Mouse (Mus musculus): ENCODE results near the gene Olfr322. TPM values are rescaled to one million over a fixed set of nuclear protein-coding genes. Genes with fewer than 3 reads are reported as not detected.
A peak's percentile ranks its signal among the peaks of the same experiment; 100 is the strongest.

Olfr322 gene
- not detected in 2 replicates for polyA plus RNA-seq (2015; fragmentation: Nextera tagmentation; extraction: Ambion mirVana)

DNA sequence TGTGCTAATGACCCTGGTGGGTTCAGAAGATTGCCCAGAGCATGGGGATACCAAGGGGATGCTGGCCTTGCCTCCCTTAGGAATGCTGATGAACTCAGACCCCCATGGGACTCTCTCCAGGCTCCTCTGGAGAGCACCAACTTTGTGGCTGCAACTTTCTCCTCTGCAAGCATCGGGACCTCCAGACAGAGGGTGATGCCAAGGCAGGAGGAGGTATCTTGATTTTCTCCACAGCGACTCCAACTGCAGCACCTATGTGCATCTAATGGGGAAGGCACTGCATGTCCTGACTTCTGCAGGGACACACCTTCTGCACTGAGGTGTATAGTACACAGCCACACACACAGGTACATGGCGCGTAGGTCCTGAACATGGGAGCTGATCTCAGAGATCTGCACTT is at the start of gene Olfr322:
Gene Olfr322, plus strand, starts transcription at position 187 of the 400 bp plus-strand sequence.
- Histone ChIP-seq H3K4me1 (ENCODE audit: control insufficient read depth, insufficient read depth, low read length) (no peaks in the 10 kb centered on the region), H3K4me3 (replicated peaks; ENCODE audit: low read length) (no peak within 1 kb of the TSS), H3K9me3 (replicated peaks; ENCODE audit: control insufficient read depth, low read length) (no peaks in the 10 kb centered on the region), H3K9ac (ENCODE audit: low read length) (no peak within 1 kb of the TSS), H3K36me3 (ENCODE audit: control insufficient read depth, insufficient read depth, low read length) (no peaks in the 10 kb centered on the region), H3K27me3 (ENCODE audit: control insufficient read depth, insufficient read depth, low read length) (no peaks in the 10 kb centered on the region), H3K4me2 (ENCODE audit: low read depth, low read length) (no peak within 1 kb of the TSS), H3K27ac (ENCODE audit: low read length) (no peak within 1 kb of the TSS)
- WGBS, result 79% methylated on average over 4 of the region's 4 CpGs
- ATAC-seq (ENCODE audit: insufficient read depth, low FRiP score), result no peak

DNA sequence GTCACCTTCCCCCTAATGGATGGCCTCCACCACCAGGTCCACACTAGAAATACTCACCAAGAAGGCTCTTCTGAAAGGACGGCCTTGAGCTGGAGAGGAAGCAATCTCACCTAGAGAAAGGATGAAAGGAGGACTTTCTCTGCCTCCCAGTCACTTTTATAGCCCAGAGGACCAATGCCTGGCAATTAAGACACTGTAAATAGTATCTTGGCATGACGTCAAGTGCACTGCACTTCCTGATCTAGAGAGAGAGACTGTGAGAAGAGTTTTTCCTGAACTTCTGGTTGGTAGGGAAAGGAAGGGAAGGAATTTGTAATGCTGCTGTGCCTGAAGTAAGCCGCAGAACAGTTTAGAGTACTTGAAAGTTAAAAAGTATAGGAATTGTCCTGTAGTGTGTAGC is 45.2 kb upstream of the Olfr322 start:
- H3K4me2 ChIP-seq (ENCODE audit: low read depth, low read length), result no peak overlapping the region
- no peaks in the 10 kb centered on the region for H3K27me3 ChIP-seq (ENCODE audit: control insufficient read depth, insufficient read depth, low read length)
- 68% methylated on average over 3 of the region's 3 CpGs for WGBS
- H3K4me1 ChIP-seq (ENCODE audit: control insufficient read depth, insufficient read depth, low read length), result peaks cover 9% of the 10 kb centered on the region; the same call in 1 of the 2 replicates
- H3K27ac ChIP-seq (ENCODE audit: low read length), result no peak overlapping the region
- no peaks in the 10 kb centered on the region for H3K36me3 ChIP-seq (ENCODE audit: control insufficient read depth, insufficient read depth, low read length)
- no peaks in the 10 kb centered on the region for H3K9me3 ChIP-seq (replicated peaks; ENCODE audit: control insufficient read depth, low read length)
- H3K9ac ChIP-seq (ENCODE audit: low read length), result no peak overlapping the region
- ATAC-seq (ENCODE audit: insufficient read depth, low FRiP score), result no peak
- no peak overlapping the region for H3K4me3 ChIP-seq (replicated peaks; ENCODE audit: low read length)

DNA sequence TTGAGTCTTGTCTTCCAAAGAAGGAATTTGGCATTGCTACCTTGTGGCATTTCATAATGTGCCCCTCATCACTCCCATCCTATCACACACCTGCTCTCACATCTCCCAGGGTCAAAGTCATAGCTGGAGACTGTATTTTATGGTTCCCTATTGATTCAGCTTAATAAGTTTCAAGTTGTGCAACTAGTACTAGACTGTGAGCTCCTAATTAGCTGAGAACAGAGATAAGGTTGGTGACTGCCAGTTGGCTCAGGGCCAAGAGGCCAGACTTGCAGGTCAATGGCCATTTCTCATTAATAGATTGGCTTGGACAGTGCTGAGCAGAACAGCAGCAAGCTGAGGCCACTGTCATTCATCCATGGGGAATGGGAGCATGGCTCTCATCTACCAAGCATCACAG is 44.1 kb upstream of the Olfr322 start:
- Histone ChIP-seq H3K9me3 (replicated peaks; ENCODE audit: control insufficient read depth, low read length) (no peaks in the 10 kb centered on the region), H3K4me1 (ENCODE audit: control insufficient read depth, insufficient read depth, low read length) (peaks cover 11% of the 10 kb centered on the region; the same call in 1 of the 2 replicates), H3K27me3 (ENCODE audit: control insufficient read depth, insufficient read depth, low read length) (no peaks in the 10 kb centered on the region), H3K27ac (ENCODE audit: low read length) (no peak overlapping the region), H3K36me3 (ENCODE audit: control insufficient read depth, insufficient read depth, low read length) (no peaks in the 10 kb centered on the region), H3K9ac (ENCODE audit: low read length) (no peak overlapping the region), H3K4me3 (replicated peaks; ENCODE audit: low read length) (no peak overlapping the region), H3K4me2 (ENCODE audit: low read depth, low read length) (no peak overlapping the region)
- ATAC-seq (ENCODE audit: insufficient read depth, low FRiP score), result peak; percentile 46; the same call in 1 of the 2 replicates

DNA sequence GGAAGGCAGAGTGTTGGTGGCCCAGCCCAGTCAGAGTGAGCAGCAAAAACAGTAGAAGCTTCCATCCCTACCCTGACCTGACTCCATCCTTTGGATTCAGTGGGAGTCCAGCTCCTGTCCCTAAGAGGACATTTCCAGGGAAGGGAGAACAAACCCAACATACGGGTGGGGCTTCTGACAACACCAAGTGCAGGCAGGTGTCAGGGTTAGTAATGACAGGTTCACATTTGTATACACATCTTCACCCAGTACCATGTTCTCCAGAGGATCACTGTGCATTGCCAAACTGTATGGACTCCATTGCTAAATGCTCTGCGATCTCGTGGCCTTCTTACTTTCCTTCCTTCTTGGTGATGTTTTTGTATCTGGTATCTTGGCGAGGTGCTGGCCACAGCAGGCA is 42.6 kb upstream of the Olfr322 start, which contains the start of gene 2210407C18Rik:
Gene 2210407C18Rik, minus strand, starts transcription at position 101 of the 400 bp plus-strand sequence.
- Histone ChIP-seq H3K36me3 (ENCODE audit: control insufficient read depth, insufficient read depth, low read length) (no peaks in the 10 kb centered on the region), H3K27me3 (ENCODE audit: control insufficient read depth, insufficient read depth, low read length) (no peaks in the 10 kb centered on the region), H3K4me3 (replicated peaks; ENCODE audit: low read length) (no peak within 1 kb of the TSS), H3K9me3 (replicated peaks; ENCODE audit: control insufficient read depth, low read length) (no peaks in the 10 kb centered on the region), H3K4me1 (ENCODE audit: control insufficient read depth, insufficient read depth, low read length) (peaks cover 11% of the 10 kb centered on the region; the same call in 1 of the 2 replicates), H3K9ac (ENCODE audit: low read length) (no peak within 1 kb of the TSS), H3K27ac (ENCODE audit: low read length) (no peak within 1 kb of the TSS), H3K4me2 (ENCODE audit: low read depth, low read length) (no peak within 1 kb of the TSS)
- no peak for ATAC-seq (ENCODE audit: insufficient read depth, low FRiP score)
- 91% methylated on average over 4 of the region's 4 CpGs for WGBS

DNA sequence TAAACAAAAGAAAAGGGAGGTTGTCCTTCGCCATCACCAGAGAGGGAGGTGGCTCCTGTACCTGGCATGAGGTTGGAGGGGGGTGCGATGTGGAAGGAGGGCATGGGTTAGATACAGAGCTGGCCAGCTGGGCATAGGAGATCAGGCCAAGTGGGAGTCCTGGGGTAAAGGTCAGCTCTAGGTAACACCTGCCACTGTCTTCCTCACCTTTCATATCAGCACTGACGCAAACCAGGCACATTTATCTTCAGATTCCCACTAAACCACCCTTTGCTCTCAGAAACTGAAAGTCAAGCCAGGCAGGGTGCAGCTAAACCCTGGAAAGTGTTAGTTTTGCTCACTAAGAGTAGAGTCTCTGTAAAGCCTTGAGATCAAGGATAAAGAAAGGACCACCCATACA is 40.2 kb upstream of the Olfr322 start:
- ATAC-seq (ENCODE audit: insufficient read depth, low FRiP score), result peak; percentile 58; the same call in 1 of the 2 replicates
- H3K36me3 ChIP-seq (ENCODE audit: control insufficient read depth, insufficient read depth, low read length), result no peaks in the 10 kb centered on the region
- H3K9me3 ChIP-seq (replicated peaks; ENCODE audit: control insufficient read depth, low read length), result no peaks in the 10 kb centered on the region
- H3K4me3 ChIP-seq (replicated peaks; ENCODE audit: low read length), result no peak overlapping the region
- H3K9ac ChIP-seq (ENCODE audit: low read length), result no peak overlapping the region
- H3K27ac ChIP-seq (ENCODE audit: low read length), result peak overlapping the region; percentile 61
- H3K27me3 ChIP-seq (ENCODE audit: control insufficient read depth, insufficient read depth, low read length), result no peaks in the 10 kb centered on the region
- 0 out of 2 replicates have a peak overlapping the region, but pooled peaks have one; percentile 17 for H3K4me2 ChIP-seq (ENCODE audit: low read depth, low read length)
- WGBS, result 38% methylated on average over 3 of the region's 3 CpGs
- H3K4me1 ChIP-seq (ENCODE audit: control insufficient read depth, insufficient read depth, low read length), result peaks cover 11% of the 10 kb centered on the region; the same call in 1 of the 2 replicates

DNA sequence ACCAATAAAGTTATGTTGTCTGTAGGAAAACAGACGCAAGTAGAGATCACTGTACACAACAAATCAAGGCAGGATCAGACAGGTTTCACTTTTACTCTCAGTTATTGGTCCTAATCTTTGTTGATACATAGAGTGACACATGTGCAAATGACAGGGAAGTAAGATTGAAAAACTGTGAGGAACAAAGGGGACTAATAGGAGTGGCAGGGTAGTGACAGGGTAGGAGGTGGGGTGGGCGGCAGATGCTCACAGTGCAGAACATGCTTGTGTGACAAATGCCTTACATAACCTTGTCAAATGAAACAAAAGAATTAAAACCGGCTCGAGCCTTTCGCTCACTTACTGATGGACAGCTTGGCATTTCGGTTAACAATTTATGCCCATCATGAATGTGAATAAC is 39.8 kb upstream of the Olfr322 start:
- Histone ChIP-seq H3K4me1 (ENCODE audit: control insufficient read depth, insufficient read depth, low read length) (peaks cover 11% of the 10 kb centered on the region; the same call in 1 of the 2 replicates), H3K27me3 (ENCODE audit: control insufficient read depth, insufficient read depth, low read length) (no peaks in the 10 kb centered on the region), H3K9ac (ENCODE audit: low read length) (no peak overlapping the region), H3K27ac (ENCODE audit: low read length) (peak overlapping the region; percentile 61), H3K9me3 (replicated peaks; ENCODE audit: control insufficient read depth, low read length) (no peaks in the 10 kb centered on the region), H3K4me2 (ENCODE audit: low read depth, low read length) (0 out of 2 replicates have a peak overlapping the region, but pooled peaks have one; percentile 17), H3K4me3 (replicated peaks; ENCODE audit: low read length) (no peak overlapping the region), H3K36me3 (ENCODE audit: control insufficient read depth, insufficient read depth, low read length) (no peaks in the 10 kb centered on the region)
- WGBS, result 66% methylated on average over 6 of the region's 6 CpGs
- peak; percentile 71; the same call in 1 of the 2 replicates for ATAC-seq (ENCODE audit: insufficient read depth, low FRiP score)

DNA sequence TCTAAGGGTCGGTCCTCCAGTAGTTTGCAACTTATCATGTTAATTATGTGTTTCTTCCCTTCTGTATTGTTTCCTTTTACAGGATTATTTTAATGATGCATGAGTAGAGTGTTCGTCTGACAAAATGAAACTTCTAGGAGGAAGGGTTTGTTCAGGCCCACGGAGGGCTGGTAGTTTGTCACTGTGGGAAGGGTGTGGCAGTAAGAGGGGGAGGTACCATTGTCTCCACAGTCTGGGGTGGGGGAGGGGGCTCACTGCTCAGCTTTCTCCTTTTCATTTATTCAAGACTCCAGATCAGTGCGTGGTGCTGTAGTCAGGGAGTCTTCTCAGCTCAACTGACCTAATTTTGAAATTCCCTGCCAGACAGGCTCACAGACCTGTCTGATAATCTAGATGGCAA is 32.4 kb upstream of the Olfr322 start:
- H3K36me3 ChIP-seq (ENCODE audit: control insufficient read depth, insufficient read depth, low read length), result no peaks in the 10 kb centered on the region
- H3K4me2 ChIP-seq (ENCODE audit: low read depth, low read length), result no peak overlapping the region
- no peaks in the 10 kb centered on the region for H3K4me1 ChIP-seq (ENCODE audit: control insufficient read depth, insufficient read depth, low read length)
- H3K27ac ChIP-seq (ENCODE audit: low read length), result no peak overlapping the region
- no peak for ATAC-seq (ENCODE audit: insufficient read depth, low FRiP score)
- H3K9me3 ChIP-seq (replicated peaks; ENCODE audit: control insufficient read depth, low read length), result no peaks in the 10 kb centered on the region
- H3K9ac ChIP-seq (ENCODE audit: low read length), result no peak overlapping the region
- H3K4me3 ChIP-seq (replicated peaks; ENCODE audit: low read length), result no peak overlapping the region
- WGBS, result 44% methylated on average over 4 of the region's 4 CpGs
- H3K27me3 ChIP-seq (ENCODE audit: control insufficient read depth, insufficient read depth, low read length), result no peaks in the 10 kb centered on the region

DNA sequence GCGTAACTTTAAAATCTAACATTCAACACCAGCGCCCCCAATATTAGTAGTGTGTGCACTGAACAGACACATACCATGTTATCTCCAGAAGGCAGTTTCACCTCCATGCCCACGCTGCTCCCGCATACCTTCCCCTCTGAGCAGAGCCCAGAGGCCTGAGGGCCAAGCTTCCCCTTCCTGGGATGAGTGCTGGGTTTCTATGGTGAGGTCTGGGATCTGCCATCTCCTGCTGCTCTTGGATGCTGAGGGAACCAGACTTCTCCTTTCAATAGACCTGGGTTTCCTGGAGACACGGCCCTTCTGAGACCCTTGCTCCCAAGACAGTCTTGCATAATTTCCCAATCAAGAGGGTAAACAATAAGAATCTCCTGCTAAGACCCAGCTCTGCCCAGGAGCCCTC is 28.2 kb upstream of the Olfr322 start, which contains the start of gene Olfr323:
Gene Olfr323, minus strand, starts transcription at position 101 of the 400 bp plus-strand sequence.
- 72% methylated on average over 5 of the region's 5 CpGs for WGBS
- Histone ChIP-seq H3K36me3 (ENCODE audit: control insufficient read depth, insufficient read depth, low read length) (no peaks in the 10 kb centered on the region), H3K4me1 (ENCODE audit: control insufficient read depth, insufficient read depth, low read length) (no peaks in the 10 kb centered on the region), H3K27ac (ENCODE audit: low read length) (no peak within 1 kb of the TSS), H3K9ac (ENCODE audit: low read length) (no peak within 1 kb of the TSS), H3K27me3 (ENCODE audit: control insufficient read depth, insufficient read depth, low read length) (no peaks in the 10 kb centered on the region), H3K9me3 (replicated peaks; ENCODE audit: control insufficient read depth, low read length) (no peaks in the 10 kb centered on the region), H3K4me2 (ENCODE audit: low read depth, low read length) (no peak within 1 kb of the TSS), H3K4me3 (replicated peaks; ENCODE audit: low read length) (no peak within 1 kb of the TSS)
- no peak for ATAC-seq (ENCODE audit: insufficient read depth, low FRiP score)

DNA sequence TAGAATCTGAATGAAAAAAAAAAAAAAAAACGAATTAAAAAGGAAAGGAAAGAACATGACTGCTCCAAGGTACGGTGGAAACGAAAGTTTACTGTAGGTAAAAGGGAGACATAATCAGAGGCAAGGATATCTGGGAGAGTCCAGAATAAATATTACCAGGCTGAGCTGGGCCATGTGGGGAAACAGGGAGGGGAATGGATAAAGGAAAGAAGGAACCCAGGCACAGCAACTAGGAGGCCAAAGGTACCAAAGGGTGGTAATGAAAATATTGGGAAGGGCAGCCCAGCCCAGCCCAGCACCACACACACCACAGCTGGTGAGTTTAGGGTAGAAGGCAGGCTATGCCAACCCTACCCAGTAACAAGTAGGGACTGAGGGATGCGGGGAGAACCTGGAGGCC is 23.7 kb upstream of the Olfr322 start:
- H3K4me2 ChIP-seq (ENCODE audit: low read depth, low read length), result no peak overlapping the region
- H3K27me3 ChIP-seq (ENCODE audit: control insufficient read depth, insufficient read depth, low read length), result no peaks in the 10 kb centered on the region
- peak overlapping the region; percentile 57 for H3K27ac ChIP-seq (ENCODE audit: low read length)
- peak; percentile 72; the same call in 1 of the 2 replicates for ATAC-seq (ENCODE audit: insufficient read depth, low FRiP score)
- no peaks in the 10 kb centered on the region for H3K36me3 ChIP-seq (ENCODE audit: control insufficient read depth, insufficient read depth, low read length)
- no peaks in the 10 kb centered on the region for H3K4me1 ChIP-seq (ENCODE audit: control insufficient read depth, insufficient read depth, low read length)
- H3K9me3 ChIP-seq (replicated peaks; ENCODE audit: control insufficient read depth, low read length), result no peaks in the 10 kb centered on the region
- no peak overlapping the region for H3K4me3 ChIP-seq (replicated peaks; ENCODE audit: low read length)
- H3K9ac ChIP-seq (ENCODE audit: low read length), result no peak overlapping the region
- 57% methylated on average over 4 of the region's 4 CpGs for WGBS
